Mouse (Mus musculus): ENCODE measurements at regions not wholly inside any gene's neighbourhood (a gene's known extent, or its start where the extent isn't known, plus 50 kb on each side); places are given as distances from the start of the nearest gene placed in this dataset.

DNA sequence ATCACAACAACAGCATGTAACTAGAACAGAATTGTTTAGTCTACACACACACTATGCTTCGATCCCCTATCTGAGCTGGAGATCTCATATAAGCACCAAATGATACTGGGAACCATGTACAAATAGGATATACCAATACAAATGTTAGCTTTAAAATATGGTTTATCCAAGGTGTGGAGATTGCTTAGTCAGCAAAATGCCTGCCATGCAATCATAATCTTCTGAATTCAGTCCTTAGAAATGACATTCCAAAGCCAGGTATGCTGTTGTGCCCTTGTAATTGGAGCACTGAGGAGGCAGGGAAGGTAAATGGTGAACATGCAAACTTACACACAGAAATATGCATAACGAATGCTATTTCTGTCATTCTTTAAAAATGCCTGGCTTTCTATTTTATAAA is 54.0 kb upstream of the Thsd7b start:
- DNase-seq (ENCODE audit: low read depth in 2 of 2, low spot score in 2 of 2): no peak

- no peak for DNase-seq (ENCODE audit: low read depth in 2 of 2, low spot score in 2 of 2)
Observed at GRCm38 (mm10) chr1:129208806-129209205, 64.3 kb upstream of the Thsd7b start.

DNA sequence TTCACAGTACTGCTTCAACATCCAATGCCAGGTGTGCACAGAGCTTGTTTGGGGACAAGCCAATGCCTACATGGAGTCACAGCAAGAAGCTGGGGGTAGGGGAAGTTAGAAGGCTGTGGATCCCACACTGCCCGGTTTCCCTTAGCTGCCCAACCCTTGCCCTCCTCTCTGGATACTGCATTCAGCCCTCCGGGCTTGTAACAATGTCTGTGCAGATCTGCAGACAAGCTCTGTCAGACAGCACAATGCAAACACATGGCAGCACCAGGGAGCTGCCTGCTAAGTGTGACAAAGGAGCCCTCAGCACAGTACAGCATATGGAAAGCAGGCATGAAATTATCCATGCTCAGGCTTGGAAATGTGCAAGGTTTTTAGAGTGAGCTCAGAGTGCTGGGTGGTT is 64.7 kb upstream of the Thsd7b start:
- no peak for DNase-seq (ENCODE audit: low read depth in 2 of 2, low spot score in 2 of 2)

DNA sequence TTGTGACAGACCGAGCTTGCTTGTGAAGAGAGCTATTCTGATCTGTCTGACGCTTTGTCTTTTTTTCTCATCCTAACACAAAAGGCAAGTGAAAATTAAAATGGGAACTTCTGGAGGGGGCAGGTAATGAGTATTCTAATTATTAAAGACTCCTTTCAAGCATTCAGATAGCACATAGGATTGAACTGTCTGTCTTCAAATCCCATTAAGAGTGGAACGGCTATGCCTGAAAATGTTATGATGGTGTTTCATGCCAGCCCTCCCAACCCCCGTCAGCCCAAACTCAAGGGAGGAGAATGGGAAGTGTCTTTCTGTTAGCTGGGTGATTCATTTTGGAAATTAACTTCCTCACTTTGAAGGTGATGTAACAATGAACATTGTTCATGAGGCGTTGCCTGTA is 65.4 kb upstream of the Thsd7b start:
- no peak for DNase-seq (ENCODE audit: low read depth in 2 of 2, low spot score in 2 of 2)

GRCm38 (mm10) chr1:129180174-129180759 is 92.8 kb upstream of the Thsd7b start:
- no peak for DNase-seq (ENCODE audit: low read depth in 2 of 2, low spot score in 2 of 2)

- DNase-seq (ENCODE audit: low read depth in 2 of 2, low spot score in 2 of 2): no peak
Observed at GRCm38 (mm10) chr1:129169936-129170335, 103.2 kb upstream of the Thsd7b start.

DNA sequence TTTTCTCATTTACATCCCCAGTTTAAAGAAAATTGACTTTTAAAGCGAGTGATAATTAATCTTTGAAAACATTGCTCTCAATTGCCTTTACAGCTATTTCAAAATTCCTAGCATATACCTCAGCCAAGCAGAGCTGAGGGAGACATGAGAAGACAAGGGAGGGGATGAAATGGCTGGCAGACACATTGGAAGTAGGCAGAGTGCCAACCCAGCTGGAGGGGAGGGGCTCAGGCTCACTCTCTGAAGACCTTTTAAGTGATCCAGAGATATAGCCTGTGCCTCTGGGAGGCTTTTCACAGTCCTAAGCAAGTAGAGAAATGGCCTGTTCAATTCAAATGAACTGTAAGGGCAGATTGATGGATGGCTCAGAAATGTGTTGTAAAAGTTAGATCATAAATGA is 122.5 kb upstream of the Thsd7b start:
- no peak for DNase-seq (ENCODE audit: low read depth in 2 of 2, low spot score in 2 of 2)

DNA sequence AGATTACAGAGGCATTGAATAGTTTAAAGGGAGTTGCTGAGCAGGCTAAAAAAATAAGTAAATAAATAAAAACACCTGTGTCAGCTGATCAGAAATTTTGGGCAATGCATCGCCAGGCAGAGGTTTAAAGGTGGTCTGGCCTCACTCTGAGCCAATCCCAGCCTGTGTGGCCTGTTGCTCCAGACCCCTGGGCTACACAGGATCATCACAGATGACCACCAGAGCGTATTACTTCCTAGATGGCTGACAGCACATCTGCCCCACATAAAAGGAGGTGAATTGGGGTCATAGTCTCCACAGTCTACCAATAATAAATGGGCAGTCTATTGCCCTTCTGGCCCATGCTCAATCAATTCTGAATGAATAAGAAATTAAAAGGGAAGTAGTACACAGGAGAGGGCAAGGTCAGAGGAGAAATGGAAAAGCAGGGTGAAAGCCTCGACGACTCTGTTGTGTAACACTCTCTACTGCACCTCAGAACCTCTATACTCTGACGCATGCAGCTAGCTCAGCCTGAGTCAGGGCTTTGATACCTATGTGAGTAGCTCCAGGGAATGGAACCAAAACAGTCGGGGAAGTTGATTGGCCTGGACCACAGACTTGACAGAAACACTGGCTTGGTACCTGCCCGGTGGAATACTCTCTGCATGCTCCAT is 124.2 kb upstream of the Thsd7b start:
- no peak for DNase-seq (ENCODE audit: low read depth in 2 of 2, low spot score in 2 of 2)

- DNase-seq (ENCODE audit: low read depth in 2 of 2, low spot score in 2 of 2): no peak
Observed at GRCm38 (mm10) chr1:129146395-129147094, 126.6 kb upstream of the Thsd7b start.

DNA sequence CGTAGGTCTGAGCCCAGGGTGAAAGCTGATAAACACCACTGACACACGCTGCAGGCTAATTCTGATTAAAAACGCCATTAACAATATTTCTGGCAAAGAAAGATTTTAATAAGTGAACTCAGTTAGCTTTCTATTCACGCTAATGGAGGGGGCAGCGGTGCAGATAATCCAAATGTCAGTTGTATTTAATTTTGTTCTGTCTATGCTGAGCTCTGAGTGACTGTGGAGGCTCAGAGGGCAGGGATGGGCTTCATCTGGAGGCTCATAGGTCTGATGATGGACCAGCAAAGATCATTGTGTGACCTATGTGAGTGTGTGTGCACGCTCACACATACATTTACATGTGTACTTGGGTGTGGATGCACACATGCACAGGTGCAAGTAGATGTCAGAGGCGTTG is 134.3 kb upstream of the Thsd7b start:
- DNase-seq (ENCODE audit: low read depth in 2 of 2, low spot score in 2 of 2): no peak

DNA sequence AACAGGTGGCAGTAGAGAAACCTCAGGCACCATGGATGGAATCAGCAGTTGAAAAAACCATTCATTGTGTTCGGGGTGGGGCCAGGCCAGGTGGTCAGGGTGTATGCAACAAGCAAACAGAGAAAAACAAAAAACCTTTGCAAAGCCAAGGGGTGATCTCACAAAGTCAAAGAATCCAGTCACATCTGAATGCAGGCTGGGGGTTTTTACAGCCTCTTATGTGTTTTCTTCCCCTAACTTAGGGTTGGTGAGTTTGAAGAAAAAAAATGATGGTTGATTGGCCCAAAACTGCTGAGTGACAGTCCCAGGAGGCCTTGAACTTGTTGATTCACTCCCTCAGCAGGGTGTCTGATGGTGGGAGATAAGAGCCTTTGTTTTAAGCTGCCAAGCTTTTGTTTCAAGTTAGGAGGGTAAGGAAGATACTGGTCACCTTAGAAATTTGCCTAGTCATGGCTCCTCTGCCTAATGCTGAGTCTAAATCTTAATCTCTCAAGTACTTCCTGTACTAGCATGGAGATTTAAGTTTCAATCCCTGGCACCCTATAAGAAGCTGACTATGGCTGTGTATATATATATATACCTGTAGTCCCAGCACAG is 166.0 kb upstream of the Thsd7b start:
- no peak for DNase-seq (ENCODE audit: low read depth in 2 of 2, low spot score in 2 of 2)

DNA sequence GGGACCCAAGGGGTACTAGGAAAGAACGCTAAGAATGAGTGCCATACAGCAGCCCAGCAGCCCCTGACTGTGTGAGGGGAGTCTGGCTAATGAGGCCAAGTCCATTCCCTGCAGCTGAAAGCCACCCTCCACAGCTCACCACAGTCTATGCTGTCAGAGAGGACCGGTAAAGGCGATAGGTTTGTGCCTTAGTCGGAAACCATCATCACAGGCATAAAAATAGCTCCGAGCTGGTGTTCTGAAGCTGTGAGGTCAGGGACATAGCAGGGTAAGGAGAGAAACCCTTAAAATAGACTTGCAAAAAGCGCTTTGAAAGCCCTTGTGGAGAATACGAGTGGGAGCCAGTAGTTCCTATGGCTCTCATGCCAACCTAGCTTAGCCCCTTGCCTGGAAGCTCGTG is 172.1 kb upstream of the Thsd7b start:
- DNase-seq (ENCODE audit: low read depth in 2 of 2, low spot score in 2 of 2): no peak

- no peak for DNase-seq (ENCODE audit: low read depth in 2 of 2, low spot score in 2 of 2)
Observed at GRCm38 (mm10) chr1:129078274-129078673, 194.8 kb upstream of the Thsd7b start.

DNA sequence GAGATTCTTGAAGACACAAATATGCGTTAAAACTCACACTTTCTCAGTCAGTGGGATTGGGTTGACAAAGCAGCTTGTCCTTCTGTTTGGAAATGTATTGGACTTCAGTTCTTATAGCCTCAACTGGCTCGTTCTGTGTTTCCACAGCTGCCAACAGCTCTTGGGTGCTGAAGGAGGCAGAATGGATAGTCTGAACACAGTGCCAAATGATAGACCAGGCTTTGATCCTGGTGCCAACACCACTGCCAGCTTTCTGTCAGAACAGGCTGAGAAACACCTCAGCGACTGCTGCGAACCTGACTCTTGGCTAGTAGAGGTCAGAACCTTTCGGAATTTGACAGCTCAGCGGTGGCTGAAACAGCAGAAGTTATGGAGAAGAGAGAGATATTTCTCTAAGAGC is 215.9 kb upstream of the Thsd7b start:
- DNase-seq (ENCODE audit: low read depth in 2 of 2, low spot score in 2 of 2): no peak

DNA sequence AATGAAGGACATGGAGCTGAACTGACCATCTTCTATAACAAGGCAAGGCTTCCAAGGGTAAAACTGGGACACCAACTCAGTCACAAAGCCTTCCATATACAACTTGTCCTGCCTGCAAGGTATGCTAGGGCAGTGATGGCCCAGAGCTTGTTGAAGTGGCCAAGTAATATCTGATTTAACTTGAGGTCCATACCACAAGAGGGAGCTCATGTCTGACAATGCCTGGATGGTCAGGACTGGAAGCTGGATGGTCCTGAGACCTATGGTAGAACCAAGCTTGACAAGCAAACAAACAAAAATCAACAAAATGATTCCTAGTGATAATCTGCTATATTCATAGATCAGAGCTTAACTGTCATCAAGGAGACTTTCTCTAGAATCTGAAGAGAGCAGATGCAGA is 217.8 kb upstream of the Thsd7b start:
- no peak for DNase-seq (ENCODE audit: low read depth in 2 of 2, low spot score in 2 of 2)

GRCm38 (mm10) chr1:129033707-129034106 is 239.4 kb upstream of the Thsd7b start:
- DNase-seq (ENCODE audit: low read depth in 2 of 2, low spot score in 2 of 2): no peak

- DNase-seq (ENCODE audit: low read depth in 2 of 2, low spot score in 2 of 2): no peak
Observed at GRCm38 (mm10) chr1:129005899-129006298, 267.2 kb upstream of the Thsd7b start.

GRCm38 (mm10) chr1:129002286-129002685 is 270.8 kb upstream of the Thsd7b start:
- no peak for DNase-seq (ENCODE audit: low read depth in 2 of 2, low spot score in 2 of 2)

DNA sequence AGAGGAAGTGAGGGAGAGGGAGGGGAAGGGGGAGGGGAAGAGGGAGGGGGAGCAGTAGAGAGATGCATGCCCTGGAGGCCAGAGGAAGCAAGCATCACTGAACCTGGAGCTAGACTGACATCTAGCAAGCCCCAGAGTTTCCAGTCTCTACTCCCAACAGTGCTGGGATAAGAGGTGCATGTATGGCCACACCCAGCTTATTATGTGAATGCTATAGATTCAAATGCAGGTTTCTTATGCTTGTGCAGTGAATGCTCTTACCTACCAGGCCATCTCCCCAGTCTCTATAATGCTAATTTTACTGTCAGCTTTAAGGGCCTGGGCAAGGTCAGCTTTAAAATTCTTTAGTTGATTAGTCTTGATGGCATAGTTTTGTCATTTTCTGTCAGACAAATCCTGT is 271.3 kb upstream of the Thsd7b start:
- DNase-seq (ENCODE audit: low read depth in 2 of 2, low spot score in 2 of 2): no peak

DNA sequence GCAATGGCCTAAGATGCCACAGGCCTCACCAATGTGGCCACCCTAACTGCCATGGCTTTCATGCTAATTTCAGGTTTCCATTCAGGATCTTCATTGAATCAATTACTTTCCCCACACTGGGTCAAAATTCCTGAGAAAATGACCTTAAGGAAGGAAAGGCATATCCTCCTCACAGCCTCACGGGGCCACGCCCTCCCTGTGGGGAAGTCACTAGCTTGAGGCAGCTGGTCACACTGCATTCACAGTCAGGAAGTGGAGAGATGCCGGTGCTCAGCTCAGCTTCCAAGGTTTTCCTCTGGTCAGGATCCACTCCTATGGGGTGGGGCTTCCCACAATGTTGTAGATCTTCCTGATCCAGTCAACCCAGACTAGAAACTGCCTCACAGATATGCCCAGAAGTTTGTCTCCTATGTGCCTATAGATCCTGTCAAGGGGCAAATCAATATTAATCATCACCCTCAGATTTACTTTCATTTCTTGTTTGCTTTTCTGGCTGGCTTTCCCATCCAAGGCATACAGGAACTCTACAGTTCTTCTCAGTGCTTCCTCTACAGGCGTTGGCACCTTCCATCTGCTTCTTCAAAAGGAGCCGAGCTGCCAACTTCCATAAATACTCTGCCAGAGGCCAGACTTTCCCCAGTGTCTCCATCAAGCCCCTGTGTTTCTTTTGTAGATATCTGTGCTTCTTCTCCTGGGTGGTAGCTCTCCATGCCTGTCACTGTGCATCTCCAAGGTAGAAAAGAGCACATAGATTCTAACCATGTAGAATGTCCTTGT is 273.2 kb upstream of the Thsd7b start:
- DNase-seq (ENCODE audit: low read depth in 2 of 2, low spot score in 2 of 2): no peak

DNA sequence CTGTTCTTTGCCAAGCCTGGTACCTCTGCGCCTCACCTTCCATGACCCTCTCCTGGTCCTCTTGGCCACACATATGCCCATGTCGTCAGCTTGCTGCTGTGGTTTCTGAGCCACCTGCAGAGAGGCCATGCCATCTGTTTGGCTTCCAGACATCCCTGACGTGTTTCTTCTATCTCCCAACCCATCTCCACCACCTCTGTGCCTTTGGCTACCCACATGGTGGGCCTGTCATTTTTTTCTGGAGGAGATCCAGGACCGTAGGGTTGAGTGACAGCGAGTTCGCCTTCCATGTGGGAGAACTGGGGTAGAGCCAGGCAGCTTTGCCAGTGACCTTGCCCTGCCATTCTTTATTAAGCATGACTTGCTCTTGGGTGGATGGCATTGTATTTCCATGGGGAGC is 278.4 kb upstream of the Thsd7b start:
- no peak for DNase-seq (ENCODE audit: low read depth in 2 of 2, low spot score in 2 of 2)

- DNase-seq (ENCODE audit: low read depth in 2 of 2, low spot score in 2 of 2): no peak
Observed at GRCm38 (mm10) chr1:128983411-128983810, 289.7 kb upstream of the Thsd7b start.
